Mouse (Mus musculus) kidney, postnatal 10 days (tissue): ENCODE results near the gene Zfp235.

Source experiments
- DNase-seq: peaks from one replicate; pipeline ENCODE4 v3.0.0; 2021; ENCODE audit warnings: mixed read lengths

Gene Zfp235

DNA sequence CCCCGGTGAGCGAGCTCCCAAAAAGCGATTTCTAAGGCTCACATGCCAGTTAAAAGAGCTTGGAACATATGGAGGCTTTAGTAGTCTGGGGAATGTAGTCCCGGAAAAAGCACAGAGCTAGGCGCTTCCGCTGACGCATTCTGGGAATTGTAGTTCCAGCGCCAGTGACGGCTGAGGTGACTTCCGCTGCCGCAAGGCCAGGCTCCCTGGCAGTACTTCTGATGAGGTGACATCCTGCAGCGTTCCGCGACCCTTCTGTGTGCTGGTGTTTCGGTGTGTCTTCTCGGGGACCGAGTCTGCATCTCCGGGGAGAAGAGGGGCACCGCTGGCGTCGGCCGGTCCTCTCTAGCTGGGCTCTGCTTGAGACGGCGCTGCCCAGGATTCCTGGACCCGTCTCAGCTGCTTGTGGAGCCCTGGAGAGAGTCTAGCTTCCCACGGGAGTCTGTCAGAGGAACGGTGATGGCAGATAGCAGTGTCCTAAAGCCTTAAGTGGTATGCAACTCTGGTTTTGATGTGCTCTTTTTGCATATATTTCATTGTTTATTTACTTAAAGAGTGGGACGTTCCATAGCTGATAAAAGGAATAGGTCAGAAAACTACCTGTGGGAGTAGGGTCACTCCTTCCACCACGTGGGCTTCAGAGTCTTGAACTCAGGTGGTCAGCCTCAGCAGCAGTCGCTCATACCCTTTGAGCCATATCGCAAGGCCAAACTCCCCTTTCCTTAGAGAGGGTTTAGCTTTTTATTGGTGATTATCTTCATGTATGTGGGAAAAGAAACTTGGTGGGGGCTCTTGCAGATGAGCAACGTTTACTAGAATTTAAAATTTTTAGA, at the start of gene Zfp235:
Gene Zfp235, plus strand, starts transcription at position 174 of the 833 bp plus-strand sequence.
- DNase-seq, result peak; percentile 90

- no peak for DNase-seq
Measured at GRCm38 (mm10) chr7:24086871-24087270, 47.1 kb upstream of the Zfp235 start.

DNA sequence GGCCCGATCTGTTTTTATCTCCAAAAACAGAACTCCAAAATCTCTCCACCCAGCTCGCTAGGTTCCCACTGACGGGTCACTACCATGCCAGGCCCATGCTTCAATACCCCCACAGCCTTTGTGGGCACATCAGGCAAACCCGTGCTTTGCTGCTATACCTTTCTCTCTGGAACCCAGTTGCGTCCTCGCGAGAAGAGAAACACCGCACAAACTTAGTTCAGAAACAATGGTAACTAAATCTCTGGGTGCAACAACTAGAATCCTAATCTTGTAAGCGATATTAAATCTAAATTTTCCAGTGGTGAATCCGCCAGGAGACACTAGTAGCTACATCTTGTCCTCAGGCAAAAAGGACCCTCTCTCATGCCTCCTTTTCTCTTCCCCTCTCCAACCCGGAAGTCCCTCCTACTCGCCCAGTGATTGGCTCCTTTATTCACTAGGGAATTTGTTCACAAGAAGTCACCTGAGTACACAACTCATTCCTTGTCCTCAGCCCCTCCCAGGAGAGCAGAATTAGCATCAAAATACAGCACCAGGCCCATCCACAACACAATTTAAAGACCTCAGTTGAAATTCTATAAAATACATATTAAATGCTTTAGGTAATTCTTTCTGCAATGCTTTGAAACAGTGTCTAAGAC, 46.4 kb upstream of the Zfp235 start:
- DNase-seq, result no peak

DNA sequence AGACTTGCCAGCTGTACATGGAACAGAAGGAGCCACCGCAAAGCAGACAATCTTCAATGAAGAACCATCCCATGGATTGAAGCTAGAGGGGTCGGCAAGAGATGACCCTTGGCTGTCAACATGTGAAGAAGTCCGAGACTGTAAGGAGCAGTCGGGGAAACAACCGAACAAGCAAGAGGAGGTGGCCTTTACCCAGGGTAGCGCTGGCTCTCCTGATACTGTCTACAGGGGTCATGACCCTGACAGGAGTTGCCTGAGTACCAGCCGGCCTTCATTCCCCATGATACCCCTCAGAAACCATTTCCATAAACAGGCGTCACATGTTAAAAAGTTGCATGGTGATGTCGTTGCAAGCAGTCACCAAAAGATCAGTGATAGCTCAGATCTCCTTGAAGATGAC, 29.6 kb upstream of the Zfp235 start:
- DNase-seq, result no peak

DNA sequence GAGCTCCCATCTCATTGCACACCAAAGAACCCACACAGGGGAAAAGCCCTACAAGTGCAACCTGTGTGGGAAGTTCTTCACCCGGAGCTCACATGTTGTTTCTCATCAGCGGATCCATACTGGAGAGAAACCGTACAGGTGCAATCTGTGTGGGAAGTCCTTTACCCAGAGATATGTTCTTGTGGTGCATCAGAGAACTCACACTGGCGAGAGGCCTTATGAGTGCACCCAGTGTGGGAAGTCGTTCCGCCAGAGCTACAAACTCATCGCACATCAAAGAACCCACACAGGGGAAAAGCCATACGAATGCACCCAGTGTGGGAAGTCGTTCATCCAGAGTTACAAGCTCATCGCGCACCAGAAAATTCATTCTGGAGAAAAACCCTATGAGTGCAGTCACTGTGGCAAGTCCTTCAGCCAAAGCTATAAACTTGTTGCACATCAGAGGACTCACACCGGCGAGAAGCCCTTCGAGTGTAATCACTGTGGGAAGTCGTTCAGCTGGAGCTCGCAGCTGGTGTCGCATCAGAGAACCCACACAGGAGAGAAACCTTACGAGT, 28.7 kb upstream of the Zfp235 start:
- DNase-seq, result no peak

DNA sequence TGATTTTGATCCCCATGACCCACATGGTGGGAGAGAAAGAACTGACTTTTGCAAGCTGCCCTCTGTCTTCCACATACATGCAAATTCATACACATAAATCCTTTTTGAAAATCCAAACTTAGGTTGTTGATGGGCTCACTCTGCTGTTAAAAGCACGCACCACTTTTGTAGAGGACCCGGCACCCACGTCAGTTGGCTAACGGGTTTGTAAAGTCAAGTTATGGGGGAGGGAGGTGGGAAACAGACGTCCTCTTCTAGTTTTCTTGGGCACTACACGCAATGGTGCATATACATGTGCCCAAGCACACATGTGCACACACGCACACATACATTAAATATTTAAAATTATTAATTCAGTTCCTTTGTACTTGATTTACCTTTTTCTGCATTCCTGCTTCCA, 23.1 kb upstream of the Zfp235 start:
- no peak for DNase-seq

DNA sequence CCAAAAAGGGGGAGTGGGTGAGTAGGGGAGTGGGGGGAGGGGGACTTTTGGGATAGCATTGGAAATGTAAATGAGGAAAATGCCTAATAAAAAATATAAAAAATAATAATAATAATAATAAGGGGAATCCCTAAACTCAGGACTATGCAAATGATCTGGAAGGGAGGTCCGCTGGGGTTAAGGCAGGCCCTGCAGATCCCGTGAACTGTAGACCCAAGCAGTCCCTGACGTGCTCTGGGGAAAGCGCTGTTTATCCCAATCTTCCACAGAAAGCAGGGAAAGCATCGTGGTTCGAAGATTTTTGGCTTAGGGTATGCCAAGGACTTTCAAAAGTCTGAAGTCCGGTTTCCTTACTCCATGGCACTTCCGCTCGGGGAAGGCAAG, 22.2 kb upstream of the Zfp235 start:
- DNase-seq, result no peak

GRCm38 (mm10) chr7:24112156-24112856, 21.7 kb upstream of the Zfp235 start, which contains the start of gene Zfp112:
Zfp112 (plus strand) TSS chr7:24112314.
- peak; percentile 87 for DNase-seq

DNA sequence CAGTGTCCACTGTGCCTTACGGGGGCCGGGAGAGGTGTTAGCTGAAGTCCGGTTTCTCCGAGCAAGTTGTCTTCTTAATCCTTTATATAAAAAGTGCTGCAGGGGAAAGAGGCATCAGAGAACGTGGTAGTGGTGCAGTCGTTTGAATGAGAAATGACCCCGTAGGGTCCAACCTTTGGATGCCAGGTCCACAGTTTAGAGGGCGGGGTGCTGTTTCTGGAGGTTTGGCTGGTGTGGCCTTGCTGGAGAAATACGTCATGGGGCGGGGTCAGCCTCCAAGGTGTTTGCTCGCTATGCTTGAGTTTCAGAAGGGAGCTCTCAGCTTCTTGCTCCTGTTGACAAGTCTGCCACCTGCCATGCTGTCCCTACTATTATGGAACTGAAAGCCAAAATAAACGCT, 21.0 kb upstream of the Zfp235 start:
- DNase-seq, result peak; percentile 86

- DNase-seq, result no peak
Measured at GRCm38 (mm10) chr7:24116655-24117054, 17.3 kb upstream of the Zfp235 start.

GRCm38 (mm10) chr7:24133425-24133995, 459 bp upstream of the Zfp235 start:
- no peak for DNase-seq

DNA sequence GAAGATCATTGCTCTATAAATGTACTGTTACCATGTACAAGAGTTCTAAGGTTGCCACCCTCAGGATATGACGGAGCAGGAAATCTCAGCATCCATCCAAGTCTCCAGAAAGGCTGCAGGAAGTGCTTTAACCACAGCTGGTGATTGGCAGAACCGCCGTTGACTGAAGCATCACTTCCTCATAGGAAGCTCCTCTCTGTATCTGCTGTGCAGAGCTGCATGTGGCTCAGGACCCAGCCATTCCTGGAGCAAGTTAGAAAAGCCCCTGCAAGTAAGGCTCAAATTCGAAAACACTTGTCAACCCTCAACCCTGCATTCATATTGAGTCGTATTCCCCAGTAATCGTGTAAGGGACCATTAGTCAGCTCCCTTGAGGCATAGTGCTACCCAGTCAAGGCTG, 8.6 kb downstream of the Zfp235 start:
- DNase-seq, result no peak

DNA sequence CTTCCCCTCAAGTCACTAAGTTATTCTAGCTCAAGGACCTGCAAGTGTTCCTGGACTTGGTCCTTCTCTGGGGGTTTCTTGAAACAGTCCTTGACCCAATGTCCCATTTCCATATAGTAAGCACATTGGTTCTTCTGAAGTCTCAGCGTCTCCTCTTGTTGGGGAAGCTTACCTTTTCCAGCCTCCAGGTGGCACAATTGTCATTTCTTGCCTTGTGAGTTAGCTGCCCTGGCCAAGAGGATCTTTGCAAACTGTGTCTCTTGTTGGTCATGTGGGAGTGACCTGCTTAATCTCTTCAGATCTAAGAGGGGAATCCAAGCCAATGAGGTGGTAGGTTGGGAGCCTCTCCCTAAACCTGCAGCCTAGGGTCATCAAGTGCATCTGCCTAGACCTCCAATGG, 19.3 kb downstream of the Zfp235 start:
- DNase-seq, result peak; percentile 47

- no peak for DNase-seq
Measured at GRCm38 (mm10) chr7:24172191-24172590, 38.2 kb downstream of the Zfp235 start.

- peak; percentile 75 for DNase-seq
Measured at GRCm38 (mm10) chr7:24174618-24175336, 40.8 kb downstream of the Zfp235 start, which contains the start of gene Zfp114. Zfp114 (plus strand) TSS chr7:24175060.

- no peak for DNase-seq
Measured at GRCm38 (mm10) chr7:24175337-24175711, 41.4 kb downstream of the Zfp235 start.

GRCm38 (mm10) chr7:24187611-24188010, 53.6 kb downstream of the Zfp235 start:
- DNase-seq, result no peak

DNA sequence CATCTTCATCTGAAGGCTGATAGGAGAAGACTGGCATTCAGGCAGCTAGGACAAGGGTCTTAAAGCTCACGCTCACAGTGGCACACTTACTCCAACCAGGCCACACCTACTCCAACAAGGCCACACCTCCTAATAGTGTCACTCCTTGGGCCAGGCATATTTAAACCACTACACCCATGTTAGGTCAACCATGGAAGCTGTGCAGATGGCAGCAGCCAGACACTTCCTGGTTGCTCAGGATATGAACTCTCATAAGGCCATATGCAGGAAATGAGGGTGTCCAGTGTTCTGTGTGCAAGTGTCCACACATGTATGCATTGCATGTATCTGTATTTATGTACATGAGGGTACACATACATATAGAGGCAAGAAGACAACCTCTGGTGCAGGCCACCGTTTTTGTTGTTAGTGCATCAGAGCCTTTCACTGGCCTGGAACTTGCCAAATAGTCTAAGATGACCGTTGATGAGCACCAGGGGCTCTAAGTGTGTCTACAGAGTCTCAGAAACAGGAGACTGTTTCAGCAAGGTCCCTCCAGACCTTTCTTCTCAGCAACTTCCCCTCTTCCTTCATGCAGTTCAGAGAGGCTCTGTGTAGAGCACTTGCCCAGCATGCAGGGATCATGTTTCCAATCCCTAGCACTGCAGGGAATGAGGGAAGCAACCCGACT, 55.1 kb downstream of the Zfp235 start:
- no peak for DNase-seq

DNA sequence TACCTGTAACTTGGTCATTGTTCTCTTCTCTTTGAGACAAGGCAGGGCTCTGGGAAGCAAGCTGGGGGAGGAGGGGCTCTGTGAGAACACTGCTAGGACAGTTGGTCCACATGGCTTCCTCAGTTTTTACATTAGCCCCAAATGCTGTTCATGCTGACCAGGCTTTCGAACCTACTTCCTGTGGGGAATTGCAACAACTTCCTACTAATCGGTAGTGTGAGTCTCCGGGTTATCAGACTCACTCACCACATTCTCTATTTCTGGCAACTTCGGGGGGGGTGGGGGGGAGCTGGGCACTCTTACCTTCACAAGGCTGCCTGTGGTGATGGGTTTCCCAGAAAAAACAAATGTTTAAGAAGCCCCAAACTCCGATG, 55.6 kb downstream of the Zfp235 start:
- no peak for DNase-seq

GRCm38 (mm10) chr7:24191361-24191760, 57.4 kb downstream of the Zfp235 start:
- DNase-seq, result no peak
